Mouse (Mus musculus) kidney, embryonic 16.5 days (tissue): Measurements from ENCODE around the gene Serpinb9. TPM values are rescaled to one million over a fixed set of nuclear protein-coding genes. Genes with fewer than 3 reads are reported as not detected.
A peak's percentile ranks its signal among the peaks of the same experiment; 100 is the strongest.

Experiments used
- ATAC-seq: fragments of 200-750 bp; cut with Nextera tagmentation; 2 replicates; pipeline ENCODE4 v1.8.0; 2017; ENCODE audit warnings: moderate TSS enrichment; ENCODE audit not compliant: low FRiP score, low TSS enrichment
- H3K27ac ChIP-seq: fragments of 300-500 bp; sonication (generic); 2 replicates; pipeline ENCODE4 v1.5.1; 2014; ENCODE audit warnings: low read length
- H3K27me3 ChIP-seq: fragments of 300-500 bp; sonication (generic); 2 replicates; pipeline ENCODE4 v1.6.1; 2014; ENCODE audit warnings: low read length, control low read depth, mixed read lengths; ENCODE audit not compliant: insufficient read depth
- H3K36me3 ChIP-seq: fragments of 300-500 bp; sonication (generic); 2 replicates; pipeline ENCODE4 v1.6.1; 2014; ENCODE audit warnings: low read length, control low read depth, mixed read lengths; ENCODE audit not compliant: insufficient read depth
- H3K4me1 ChIP-seq: fragments of 300-500 bp; sonication (generic); 2 replicates; pipeline ENCODE4 v1.6.1; 2014; ENCODE audit warnings: low read length, control low read depth, mixed read lengths; ENCODE audit not compliant: insufficient read depth
- H3K4me2 ChIP-seq: fragments of 300-500 bp; sonication (generic); replicated peaks from 2 replicates; pipeline ENCODE4 v1.6.1; 2014; ENCODE audit warnings: low read depth, low read length
- H3K4me3 ChIP-seq: fragments of 300-500 bp; sonication (generic); 2 replicates; pipeline ENCODE4 v1.5.1; 2014; ENCODE audit warnings: mild to moderate bottlenecking, low read length
- H3K9ac ChIP-seq: fragments of 300-500 bp; sonication (generic); replicated peaks from 2 replicates; pipeline ENCODE4 v1.6.1; 2014; ENCODE audit warnings: low read length
- H3K9me3 ChIP-seq: fragments of 300-500 bp; sonication (generic); 2 replicates; pipeline ENCODE4 v1.6.1; 2016; ENCODE audit warnings: low read length, control low read depth
- WGBS: fragments of 180-500 bp; shearing (Covaris S2); extraction: QIAGEN DNeasy Blood & Tissue Kit; methylation state at CpG from one replicate; pipeline ENCODE4 v1.1.7; 2014; 5-methylcytosine and 5-hydroxymethylcytosine counted together
- polyA plus RNA-seq: library from polyadenylated mRNA; unstranded; fragments of >200 nt; fragmentation: Nextera tagmentation; extraction: Ambion mirVana; gene quantifications from 2 replicates; pipeline ENCODE4 v1.2.1, GENCODE M21; 2015

The Serpinb9 gene
- polyA plus RNA-seq, 1 experiment from 2014 or later, result 11.4 TPM

DNA sequence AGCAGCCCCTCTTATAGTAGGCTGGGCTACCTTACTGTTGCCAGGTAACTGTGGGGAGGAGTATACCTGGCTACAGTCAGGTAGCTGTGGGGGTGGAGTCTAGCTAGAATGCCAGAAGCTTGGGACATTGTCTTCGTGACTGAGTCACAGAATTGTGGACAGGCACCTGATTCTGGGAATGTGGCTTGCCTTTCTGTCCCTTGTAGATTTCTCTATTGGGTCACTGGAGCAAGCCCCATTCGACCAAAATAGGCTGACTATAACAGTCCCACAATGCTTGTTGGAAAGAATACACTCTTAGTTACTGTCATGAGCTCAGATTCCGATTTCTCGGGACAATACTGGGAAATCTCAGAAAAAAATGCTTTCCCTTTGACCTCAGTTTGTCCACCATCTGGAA is 8.0 kb upstream of the Serpinb9 start:
- no peak for ATAC-seq
- WGBS, result 62% methylated on average over 4 of the region's 4 CpGs

GRCm38 (mm10) chr13:33001341-33001740 is 1.7 kb upstream of the Serpinb9 start:
- Histone ChIP-seq H3K4me1 (0 out of 2 replicates have a peak, but pooled peaks cover 3% of the 10 kb centered on the region), H3K9ac (no peak overlapping the region), H3K4me2 (no peak overlapping the region), H3K9me3 (no peaks in the 10 kb centered on the region), H3K36me3 (no peaks in the 10 kb centered on the region), H3K27me3 (no peaks in the 10 kb centered on the region), H3K27ac (no peak overlapping the region), H3K4me3 (no peak overlapping the region)
- WGBS, result 89% methylated on average over 5 of the region's 5 CpGs
- ATAC-seq, result no peak

More for the DNA sequence above, 8.0 kb upstream of the Serpinb9 start:
- Histone ChIP-seq H3K4me1 (no peaks in the 10 kb centered on the region), H3K36me3 (no peaks in the 10 kb centered on the region), H3K27me3 (no peaks in the 10 kb centered on the region), H3K4me3 (no peak overlapping the region), H3K4me2 (no peak overlapping the region), H3K9ac (no peak overlapping the region), H3K27ac (no peak overlapping the region), H3K9me3 (no peaks in the 10 kb centered on the region)

GRCm38 (mm10) chr13:33003523-33004413 is 718 bp downstream of the Serpinb9 start:
- peaks cover 2% of the 10 kb centered on the region; the same call in 1 of the 2 replicates for H3K36me3 ChIP-seq
- H3K27me3 ChIP-seq, result no peaks in the 10 kb centered on the region
- H3K9ac ChIP-seq, result peak overlapping the region; percentile 70
- H3K4me2 ChIP-seq, result peak overlapping the region; percentile 54
- no peaks in the 10 kb centered on the region for H3K9me3 ChIP-seq
- 0 out of 2 replicates have a peak, but pooled peaks cover 3% of the 10 kb centered on the region for H3K4me1 ChIP-seq
- 64% methylated on average over 9 of the region's 9 CpGs for WGBS
- H3K4me3 ChIP-seq, result peak overlapping the region; percentile 45
- ATAC-seq, result peak; percentile 58; the same call in 1 of the 2 replicates
- peak overlapping the region; percentile 87 for H3K27ac ChIP-seq

DNA sequence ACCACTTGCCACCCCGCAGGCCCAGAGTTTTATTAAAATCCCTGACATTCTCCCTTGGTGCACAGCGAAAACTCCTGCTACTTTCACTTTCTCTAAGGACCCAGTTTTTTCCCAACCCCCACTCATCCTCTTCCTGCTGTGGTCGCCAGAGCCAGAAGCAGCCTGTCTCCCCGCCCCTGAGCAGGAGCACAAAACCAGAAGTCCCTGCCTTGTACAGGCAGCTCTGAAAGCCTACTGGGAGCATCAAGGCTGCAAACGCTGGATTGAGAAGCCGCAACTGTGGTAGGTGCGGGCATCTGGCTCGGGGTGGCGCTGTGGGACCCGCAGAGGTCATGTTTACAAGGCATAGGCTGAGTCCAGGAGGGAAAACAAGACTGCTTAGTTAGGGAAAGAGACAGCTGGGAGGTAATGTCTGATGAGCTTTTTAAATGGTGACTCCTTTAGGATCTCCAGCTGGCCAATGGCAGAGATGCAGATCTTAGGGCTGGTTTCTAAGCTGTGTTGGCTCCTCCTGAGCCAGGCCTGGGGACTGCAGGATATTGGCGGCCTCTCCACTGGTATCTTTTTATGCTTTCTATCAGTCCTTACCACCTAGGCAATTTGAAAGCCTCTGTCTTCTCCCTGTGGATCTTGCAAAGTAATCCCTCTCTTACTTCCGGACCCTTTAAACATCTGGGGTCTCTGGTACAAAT is 1.5 kb downstream of the Serpinb9 start:
- H3K27ac ChIP-seq, result peak overlapping the region; percentile 87
- H3K9ac ChIP-seq, result peak overlapping the region; percentile 70
- H3K4me1 ChIP-seq, result 0 out of 2 replicates have a peak, but pooled peaks cover 3% of the 10 kb centered on the region
- no peaks in the 10 kb centered on the region for H3K27me3 ChIP-seq
- no peaks in the 10 kb centered on the region for H3K9me3 ChIP-seq
- peak overlapping the region; percentile 54 for H3K4me2 ChIP-seq
- peak overlapping the region; percentile 45 for H3K4me3 ChIP-seq
- ATAC-seq, result peak; percentile 97
- WGBS, result 14% methylated on average over 12 of the region's 12 CpGs
- peaks cover 2% of the 10 kb centered on the region; the same call in 1 of the 2 replicates for H3K36me3 ChIP-seq

DNA sequence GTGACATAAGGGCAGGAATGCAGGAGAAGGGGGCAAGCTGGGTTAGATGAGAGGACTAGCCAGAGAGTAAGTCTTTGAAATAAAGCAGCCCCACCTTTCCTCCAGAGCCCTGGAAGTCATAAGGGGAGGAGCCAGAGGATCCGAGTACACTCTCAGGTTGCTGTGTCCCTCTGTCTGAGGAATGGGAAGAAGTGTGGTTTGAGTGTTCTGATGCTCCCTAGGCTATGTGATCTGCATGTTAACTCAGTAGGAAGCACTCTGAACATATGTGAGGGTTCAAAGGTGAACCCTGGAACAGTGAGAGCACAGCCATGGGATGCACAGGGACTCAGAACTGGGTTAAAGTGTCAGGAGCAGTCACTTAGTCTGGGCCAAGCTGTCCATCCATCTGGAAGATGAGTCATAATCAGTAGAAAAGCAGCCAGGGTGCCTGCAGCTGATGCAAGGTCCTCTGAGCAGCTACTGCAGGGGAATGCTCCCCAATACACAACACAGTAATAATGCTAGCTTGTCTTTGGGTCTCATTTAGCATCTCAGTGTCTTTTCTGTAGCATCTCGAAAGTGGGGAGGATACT is 2.5 kb downstream of the Serpinb9 start:
- no peak for ATAC-seq
- H3K27ac ChIP-seq, result no peak overlapping the region
- no peaks in the 10 kb centered on the region for H3K9me3 ChIP-seq
- H3K4me2 ChIP-seq, result peak overlapping the region; percentile 54
- peaks cover 2% of the 10 kb centered on the region; the same call in 1 of the 2 replicates for H3K36me3 ChIP-seq
- 67% methylated on average over 2 of the region's 2 CpGs for WGBS
- H3K4me3 ChIP-seq, result no peak overlapping the region
- 0 out of 2 replicates have a peak, but pooled peaks cover 3% of the 10 kb centered on the region for H3K4me1 ChIP-seq
- H3K27me3 ChIP-seq, result no peaks in the 10 kb centered on the region
- peak overlapping the region; percentile 4; the same call in 1 of the 2 replicates for H3K9ac ChIP-seq

GRCm38 (mm10) chr13:33006555-33006954 is 3.5 kb downstream of the Serpinb9 start:
- Histone ChIP-seq H3K9me3 (no peaks in the 10 kb centered on the region), H3K4me2 (no peak overlapping the region), H3K4me3 (no peak overlapping the region), H3K9ac (no peak overlapping the region), H3K27me3 (no peaks in the 10 kb centered on the region), H3K36me3 (peaks cover 2% of the 10 kb centered on the region; the same call in 1 of the 2 replicates), H3K4me1 (0 out of 2 replicates have a peak, but pooled peaks cover 3% of the 10 kb centered on the region), H3K27ac (no peak overlapping the region)
- ATAC-seq, result no peak
- 91% methylated on average over 3 of the region's 3 CpGs for WGBS

DNA sequence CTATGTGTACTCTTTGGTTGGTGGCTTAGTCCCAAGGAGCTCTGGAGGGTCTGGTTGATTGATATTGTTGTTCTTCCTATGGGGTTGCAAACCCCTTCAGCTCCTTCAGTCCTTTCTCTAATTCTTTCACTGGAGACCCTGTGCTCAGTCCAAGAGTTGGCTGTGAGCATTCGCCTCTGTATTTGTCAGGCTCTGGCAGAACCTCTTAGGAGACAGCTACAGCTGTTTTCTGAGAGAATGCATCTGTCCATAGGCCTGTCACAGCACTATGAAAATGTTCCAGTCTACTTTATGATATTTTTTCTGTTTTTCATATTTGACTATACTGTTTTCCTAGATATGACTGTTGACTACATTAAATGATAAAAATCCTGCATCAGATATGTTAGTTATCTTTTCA is 9.3 kb downstream of the Serpinb9 start:
- 63% methylated on average over 1 of the region's 1 CpGs for WGBS
- no peak overlapping the region for H3K9ac ChIP-seq
- no peak overlapping the region for H3K27ac ChIP-seq
- H3K4me3 ChIP-seq, result no peak overlapping the region
- peaks cover 9% of the 10 kb centered on the region; the same call in 1 of the 2 replicates for H3K36me3 ChIP-seq
- no peak for ATAC-seq
- no peaks in the 10 kb centered on the region for H3K27me3 ChIP-seq
- no peaks in the 10 kb centered on the region for H3K9me3 ChIP-seq
- no peaks in the 10 kb centered on the region for H3K4me1 ChIP-seq
- no peak overlapping the region for H3K4me2 ChIP-seq

- H3K9me3 ChIP-seq, result no peaks in the 10 kb centered on the region
- no peak overlapping the region for H3K4me3 ChIP-seq
- H3K4me2 ChIP-seq, result no peak overlapping the region
- no peak overlapping the region for H3K27ac ChIP-seq
- H3K4me1 ChIP-seq, result no peaks in the 10 kb centered on the region
- 63% methylated on average over 2 of the region's 2 CpGs for WGBS
- peaks cover 9% of the 10 kb centered on the region; the same call in 1 of the 2 replicates for H3K36me3 ChIP-seq
- H3K9ac ChIP-seq, result no peak overlapping the region
- no peaks in the 10 kb centered on the region for H3K27me3 ChIP-seq
- ATAC-seq, result no peak
These were observed 10.2 kb downstream of the Serpinb9 start for GRCm38 (mm10) chr13:33013271-33013670.

GRCm38 (mm10) chr13:33022371-33022770 is 19.3 kb downstream of the Serpinb9 start:
- ATAC-seq, result no peak
- Histone ChIP-seq H3K4me3 (no peak overlapping the region), H3K4me2 (no peak overlapping the region), H3K27ac (no peak overlapping the region), H3K4me1 (no peaks in the 10 kb centered on the region), H3K9me3 (peaks cover 2% of the 10 kb centered on the region; the same call in 1 of the 2 replicates), H3K9ac (no peak overlapping the region), H3K27me3 (no peaks in the 10 kb centered on the region), H3K36me3 (no peaks in the 10 kb centered on the region)
- WGBS, result 65% methylated on average over 1 of the region's 1 CpGs
